Mouse (Mus musculus): Measurements from ENCODE around the gene Usp29. TPM values are rescaled to one million over a fixed set of nuclear protein-coding genes. Genes with fewer than 3 reads are reported as not detected.
"Not testable (repeated sequence)": the region's sequence is repeated elsewhere in the genome, so short reads cannot be mapped to it uniquely, and the experiment has no call there.

The Usp29 gene
- polyA plus RNA-seq, 1 experiment = 17.8 TPM

DNA sequence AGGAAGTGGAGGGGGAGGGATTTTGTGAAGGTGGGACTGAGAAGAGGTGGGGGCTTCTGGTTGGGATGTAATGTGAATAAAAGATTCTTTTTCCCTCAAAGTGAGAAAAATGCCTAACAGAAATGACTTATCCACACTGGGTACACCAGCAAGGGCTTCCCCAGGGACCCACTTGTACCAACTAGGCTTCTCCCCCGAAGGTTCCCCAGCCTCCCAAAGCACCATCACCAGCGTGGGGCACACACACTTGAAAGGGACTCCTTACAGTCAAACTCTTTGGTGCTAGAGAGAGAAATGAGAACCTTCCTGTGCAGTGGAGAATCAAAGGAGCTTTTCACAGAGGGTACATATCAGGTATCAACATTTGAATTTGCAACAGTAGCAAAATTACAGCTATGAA is 198.9 kb downstream of the Usp29 start:
- DNase-seq = no peak
- H3K4me1 ChIP-seq (ENCODE audit: control insufficient read depth, insufficient read depth, low read length) = no peaks in the 10 kb centered on the region
- H3K27ac ChIP-seq (ENCODE audit: insufficient read depth, low read length) = no peak overlapping the region
- no peak overlapping the region for H3K4me3 ChIP-seq (replicated peaks; ENCODE audit: insufficient read depth, low read depth, low read length)
- H3K27me3 ChIP-seq (ENCODE audit: control insufficient read depth, insufficient read depth, low read length) = no peaks in the 10 kb centered on the region
- 65% methylated on average over 2 of the region's 2 CpGs for WGBS
- TF ChIP-seq CTCF (IDR thresholded peaks at IDR 0.05; ENCODE audit: borderline replicate concordance, insufficient read depth, low read depth, low read length) (no peak), POLR2A (IDR thresholded peaks at IDR 0.05; ENCODE audit: borderline replicate concordance, insufficient read depth, low read length) (no peak)

DNA sequence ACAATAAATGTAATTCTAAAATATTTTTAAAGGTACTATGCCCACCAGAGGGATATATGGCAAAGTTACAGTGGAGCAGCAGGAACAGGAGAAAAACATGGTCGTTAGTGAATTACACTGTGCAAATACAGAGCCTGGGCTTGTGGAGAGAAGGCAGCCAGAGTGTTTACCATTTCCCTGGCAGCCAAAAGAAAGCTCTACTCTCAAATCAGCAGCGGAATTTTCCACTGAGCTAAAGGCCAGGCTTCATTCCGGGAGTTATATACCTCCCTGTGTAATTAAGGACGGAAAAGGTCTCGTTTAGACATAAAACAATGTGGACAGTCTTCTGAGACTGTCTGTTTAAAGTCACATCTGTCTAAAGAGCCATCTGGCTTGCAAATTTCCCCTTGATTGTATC is 204.4 kb downstream of the Usp29 start:
- Histone ChIP-seq H3K4me1 (ENCODE audit: control insufficient read depth, insufficient read depth, low read length) (no peaks in the 10 kb centered on the region), H3K27me3 (ENCODE audit: control insufficient read depth, insufficient read depth, low read length) (no peaks in the 10 kb centered on the region), H3K4me3 (replicated peaks; ENCODE audit: insufficient read depth, low read depth, low read length) (no peak overlapping the region), H3K27ac (ENCODE audit: insufficient read depth, low read length) (no peak overlapping the region)
- DNase-seq = no peak
- no peak for TF ChIP-seq CTCF (IDR thresholded peaks at IDR 0.05; ENCODE audit: borderline replicate concordance, insufficient read depth, low read depth, low read length)
- no peak for TF ChIP-seq POLR2A (IDR thresholded peaks at IDR 0.05; ENCODE audit: borderline replicate concordance, insufficient read depth, low read length)
- 64% methylated on average over 5 of the region's 5 CpGs for WGBS

DNA sequence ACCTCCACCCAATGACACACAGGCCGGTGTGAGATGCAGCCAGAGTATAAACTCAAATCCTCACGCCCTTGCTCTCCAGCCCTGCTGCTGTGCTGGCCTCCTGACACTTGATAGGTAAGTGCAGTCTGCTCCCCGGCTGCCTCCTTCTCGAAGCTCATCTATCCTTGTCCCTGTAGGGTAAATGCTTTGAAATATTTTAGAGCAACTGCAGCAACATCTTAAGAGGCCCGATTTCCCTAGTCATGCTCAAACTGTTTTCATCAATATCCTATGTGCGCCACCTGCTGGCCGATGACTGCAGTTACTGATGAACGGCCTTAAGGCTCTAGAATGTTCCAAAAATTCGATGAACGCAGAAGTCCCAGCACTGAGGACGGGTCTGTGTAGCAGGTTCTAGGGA is 206.7 kb downstream of the Usp29 start:
- no peak overlapping the region for H3K4me3 ChIP-seq (replicated peaks; ENCODE audit: insufficient read depth, low read depth, low read length)
- WGBS = 28% methylated on average over 11 of the region's 11 CpGs
- DNase-seq = peak; percentile 69 to 77
- H3K27ac ChIP-seq (ENCODE audit: insufficient read depth, low read length) = no peak overlapping the region
- H3K4me1 ChIP-seq (ENCODE audit: control insufficient read depth, insufficient read depth, low read length) = no peaks in the 10 kb centered on the region
- H3K27me3 ChIP-seq (ENCODE audit: control insufficient read depth, insufficient read depth, low read length) = no peaks in the 10 kb centered on the region
- TF ChIP-seq POLR2A (IDR thresholded peaks at IDR 0.05; ENCODE audit: borderline replicate concordance, insufficient read depth, low read length) (no peak), CTCF (IDR thresholded peaks at IDR 0.05; ENCODE audit: borderline replicate concordance, insufficient read depth, low read depth, low read length) (peak; percentile 80)

DNA sequence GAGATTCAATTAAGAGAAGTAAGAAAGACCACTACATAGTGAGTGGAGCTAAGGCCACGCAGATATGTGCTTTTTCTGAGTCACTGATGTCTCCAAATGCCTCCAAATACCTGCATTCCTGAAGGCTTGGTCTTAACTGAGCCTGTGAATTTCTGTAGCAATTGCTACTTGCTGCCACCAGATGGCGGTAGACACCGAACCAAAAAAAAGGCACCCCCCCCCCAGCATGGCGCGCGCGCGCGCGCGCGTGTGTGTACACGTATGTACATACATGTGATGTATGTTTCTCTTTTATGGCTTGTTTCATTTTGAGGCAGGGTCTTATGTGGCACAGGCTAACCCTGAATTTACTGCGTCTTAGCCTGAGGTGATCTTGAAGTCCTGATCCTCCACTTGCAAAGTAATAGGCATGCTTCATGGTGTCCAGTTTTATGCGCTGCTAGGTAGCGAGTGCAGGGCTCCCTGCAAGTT is 210.4 kb downstream of the Usp29 start:
- peak overlapping the region; percentile 46 for H3K4me3 ChIP-seq (replicated peaks; ENCODE audit: insufficient read depth, low read depth, low read length)
- no peaks in the 10 kb centered on the region for H3K4me1 ChIP-seq (ENCODE audit: control insufficient read depth, insufficient read depth, low read length)
- WGBS = 15% methylated on average over 16 of the region's 16 CpGs
- no peaks in the 10 kb centered on the region for H3K27me3 ChIP-seq (ENCODE audit: control insufficient read depth, insufficient read depth, low read length)
- DNase-seq = peak; percentile 8 to 23
- TF ChIP-seq CTCF (IDR thresholded peaks at IDR 0.05; ENCODE audit: borderline replicate concordance, insufficient read depth, low read depth, low read length) = peak; percentile 58; the same call in 1 of the 2 replicates
- TF ChIP-seq POLR2A (IDR thresholded peaks at IDR 0.05; ENCODE audit: borderline replicate concordance, insufficient read depth, low read length) = no peak
- no peak overlapping the region for H3K27ac ChIP-seq (ENCODE audit: insufficient read depth, low read length)

DNA sequence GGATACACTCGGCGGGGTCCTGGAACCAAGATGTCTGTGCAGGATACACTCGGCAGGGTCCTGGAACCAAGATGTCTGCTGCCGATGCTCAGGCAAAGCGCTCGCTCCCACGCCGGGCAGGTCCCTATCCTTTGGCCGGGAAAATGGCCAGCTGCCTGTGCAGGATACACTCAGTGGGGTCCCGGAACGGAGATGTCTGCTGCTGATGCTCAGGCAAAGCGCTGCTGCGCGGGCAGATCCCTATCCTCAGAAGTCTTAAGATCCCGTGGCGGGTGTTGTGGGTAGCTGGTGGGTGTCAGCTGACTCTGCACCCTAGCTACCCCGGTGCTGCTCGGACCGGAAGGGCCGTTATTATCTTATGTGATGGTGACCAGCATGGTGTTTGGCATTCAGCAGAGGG is 217.7 kb downstream of the Usp29 start:
- 78% methylated on average over 20 of the region's 20 CpGs for WGBS
- H3K4me1 ChIP-seq (ENCODE audit: control insufficient read depth, insufficient read depth, low read length); H3K27me3 ChIP-seq (ENCODE audit: control insufficient read depth, insufficient read depth, low read length); H3K27ac ChIP-seq (ENCODE audit: insufficient read depth, low read length): not testable (repeated sequence)
- peak overlapping the region; percentile 9 for H3K4me3 ChIP-seq (replicated peaks; ENCODE audit: insufficient read depth, low read depth, low read length)
- DNase-seq = peak; percentile 55 to 73

DNA sequence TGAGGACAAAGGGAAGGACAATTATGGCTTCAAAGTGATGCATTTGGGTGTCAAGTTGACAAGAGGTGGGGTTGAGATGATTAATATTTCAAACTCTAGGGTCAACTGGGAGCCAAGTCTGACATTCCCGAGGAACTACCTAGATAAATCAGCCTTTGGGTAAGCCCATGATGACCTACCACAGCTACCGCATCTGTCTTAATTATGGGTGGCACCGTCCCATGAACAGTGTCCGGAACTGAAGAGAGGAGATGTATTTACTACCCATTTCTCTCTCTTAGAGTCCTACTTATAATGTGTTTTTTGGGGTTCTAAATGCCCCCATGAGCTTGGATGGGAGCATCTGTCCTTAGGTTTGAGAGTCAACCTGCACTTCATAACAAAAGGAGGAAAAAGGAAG is 226.2 kb downstream of the Usp29 start:
- 86% methylated on average over 4 of the region's 4 CpGs for WGBS
- TF ChIP-seq POLR2A (IDR thresholded peaks at IDR 0.05; ENCODE audit: borderline replicate concordance, insufficient read depth, low read length) (no peak), CTCF (IDR thresholded peaks at IDR 0.05; ENCODE audit: borderline replicate concordance, insufficient read depth, low read depth, low read length) (no peak)

DNA sequence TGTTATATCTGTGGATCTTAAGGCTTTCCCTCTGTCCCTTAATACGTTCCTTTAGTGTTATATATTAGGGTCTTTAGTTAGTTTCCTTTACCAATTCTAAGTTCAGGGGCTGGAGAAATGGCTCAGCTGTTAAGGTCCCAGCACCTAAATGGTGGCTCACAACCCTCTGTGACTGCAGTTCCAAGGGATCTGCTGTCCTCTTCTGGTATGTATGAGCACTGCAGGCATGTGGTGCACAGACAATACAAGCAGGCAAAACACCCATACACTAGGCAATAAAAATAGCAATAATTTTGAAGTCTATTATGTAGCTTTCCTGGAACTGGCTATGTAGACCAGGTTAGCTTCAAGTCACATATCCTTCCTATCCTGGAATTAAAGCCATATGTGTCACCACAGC is 228.2 kb downstream of the Usp29 start:
- Histone ChIP-seq H3K4me1 (ENCODE audit: control insufficient read depth, insufficient read depth, low read length) (no peaks in the 10 kb centered on the region), H3K27me3 (ENCODE audit: control insufficient read depth, insufficient read depth, low read length) (no peaks in the 10 kb centered on the region), H3K4me3 (replicated peaks; ENCODE audit: insufficient read depth, low read depth, low read length) (no peak overlapping the region), H3K27ac (ENCODE audit: insufficient read depth, low read length) (no peak overlapping the region)
- 82% methylated on average over 1 of the region's 1 CpGs for WGBS
- DNase-seq = no peak
- no peak for TF ChIP-seq POLR2A (IDR thresholded peaks at IDR 0.05; ENCODE audit: borderline replicate concordance, insufficient read depth, low read length)
- TF ChIP-seq CTCF (IDR thresholded peaks at IDR 0.05; ENCODE audit: borderline replicate concordance, insufficient read depth, low read depth, low read length) = no peak

More for the DNA sequence above, 226.2 kb downstream of the Usp29 start:
- Histone ChIP-seq H3K27ac (ENCODE audit: insufficient read depth, low read length) (no peak overlapping the region), H3K4me1 (ENCODE audit: control insufficient read depth, insufficient read depth, low read length) (no peaks in the 10 kb centered on the region), H3K27me3 (ENCODE audit: control insufficient read depth, insufficient read depth, low read length) (no peaks in the 10 kb centered on the region), H3K4me3 (replicated peaks; ENCODE audit: insufficient read depth, low read depth, low read length) (no peak overlapping the region)
- no peak for DNase-seq

DNA sequence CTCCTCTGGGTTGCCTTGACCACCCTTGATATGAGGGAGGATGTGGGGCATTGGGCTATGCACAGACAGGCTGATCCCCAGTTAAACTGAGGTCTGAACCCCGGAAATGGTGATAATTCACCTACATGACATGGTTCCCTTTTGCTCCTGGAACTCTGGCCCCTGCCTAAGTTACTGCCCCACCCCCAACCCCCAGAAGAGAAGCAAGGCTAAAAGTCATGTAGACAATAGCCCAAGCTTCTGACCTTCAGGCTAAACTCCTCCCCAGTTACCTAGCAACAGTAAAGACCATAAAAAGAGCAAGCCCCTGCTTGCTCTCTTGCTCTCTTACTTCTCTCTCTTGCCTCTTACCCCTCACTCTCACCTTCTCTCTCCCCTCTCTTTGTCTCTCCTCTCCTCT is 243.2 kb downstream of the Usp29 start:
- DNase-seq = no peak
- 73% methylated on average over 1 of the region's 1 CpGs for WGBS
- TF ChIP-seq POLR2A (IDR thresholded peaks at IDR 0.05; ENCODE audit: borderline replicate concordance, insufficient read depth, low read length) = no peak
- no peak for TF ChIP-seq CTCF (IDR thresholded peaks at IDR 0.05; ENCODE audit: borderline replicate concordance, insufficient read depth, low read depth, low read length)
- Histone ChIP-seq H3K27ac (ENCODE audit: insufficient read depth, low read length) (no peak overlapping the region), H3K4me1 (ENCODE audit: control insufficient read depth, insufficient read depth, low read length) (no peaks in the 10 kb centered on the region), H3K27me3 (ENCODE audit: control insufficient read depth, insufficient read depth, low read length) (no peaks in the 10 kb centered on the region), H3K4me3 (replicated peaks; ENCODE audit: insufficient read depth, low read depth, low read length) (no peak overlapping the region)

Data from cerebellum, adult 2 months (tissue).